Comparison of ENCODE assay signal across 8 mouse cellular contexts in genomic region chr4:46506801-46507610, GRCm38 (mm10). TPM values are rescaled to one million over a fixed set of nuclear protein-coding genes. Genes with fewer than 3 reads are reported as not detected.
DNase-seq lines count a peak whose midpoint lies in the region; ATAC-seq lines count a peak whose summit lies in the region.

No protein-coding gene starts in this region.

- H3K27me3 ChIP-seq in embryonic facial prominence, embryonic 10.5 days (replicated peaks; ENCODE audit: low read depth, poor library complexity, severe bottlenecking), result peaks cover 33% of the 10 kb centered on the region
- H3K27me3 ChIP-seq in intestine, embryonic 16.5 days (replicated peaks; ENCODE audit: control insufficient read depth, insufficient read depth, low read length), result 0 out of 2 replicates have a peak, but pooled peaks cover 3% of the 10 kb centered on the region
- H3K27me3 ChIP-seq in midbrain, embryonic 11.5 days (ENCODE audit: control insufficient read depth, insufficient read depth, low read length), result peaks cover 15% of the 10 kb centered on the region

- peak overlapping the region; percentile 35; the same call in 1 of the 2 replicates for H3K27ac ChIP-seq in embryonic facial prominence, embryonic 10.5 days (replicated peaks)
- peak overlapping the region; percentile 51 for H3K27ac ChIP-seq in intestine, embryonic 16.5 days (ENCODE audit: low read length)
- no peak overlapping the region; the same call in 1 of the 2 replicates for H3K27ac ChIP-seq in midbrain, embryonic 11.5 days (ENCODE audit: low read depth, low read length)

- no peaks in the 10 kb centered on the region for H3K9me3 ChIP-seq in embryonic facial prominence, embryonic 10.5 days
- no peaks in the 10 kb centered on the region for H3K9me3 ChIP-seq in intestine, embryonic 16.5 days (ENCODE audit: control insufficient read depth, low read length)
- H3K9me3 ChIP-seq in midbrain, embryonic 11.5 days (ENCODE audit: control insufficient read depth, low read length), result no peaks in the 10 kb centered on the region

- peaks cover 17% of the 10 kb centered on the region for H3K4me1 ChIP-seq in embryonic facial prominence, embryonic 10.5 days
- H3K4me1 ChIP-seq in intestine, embryonic 16.5 days (ENCODE audit: control insufficient read depth, insufficient read depth, low read length), result peaks cover 11% of the 10 kb centered on the region
- no peaks in the 10 kb centered on the region; the same call in 1 of the 2 replicates for H3K4me1 ChIP-seq in midbrain, embryonic 11.5 days (ENCODE audit: control insufficient read depth, insufficient read depth, low read length)

- peak; percentile 99 for DNase-seq in adrenal gland, postnatal 14 days
- DNase-seq in embryonic facial prominence, embryonic 10.5 days (ENCODE audit: low spot score), result peak; percentile 97
- peak; percentile 94 to 96 for DNase-seq in gastrocnemius, postnatal 4 days (ENCODE audit: low spot score in 2 of 2)
- peak; percentile 93 to 94 for DNase-seq in left cerebral cortex, postnatal 36 days (ENCODE audit: low spot score in 2 of 2)
- peak; percentile 99 for DNase-seq in midbrain, embryonic 11.5 days (ENCODE audit: low spot score, missing footprints)
- DNase-seq in right cerebral cortex, postnatal 4 days, result peak; percentile 89
- DNase-seq in yolk sac, embryonic 10.5 days (ENCODE audit: low spot score), result peak; percentile 96

- peak overlapping the region; percentile 98 for H3K4me2 ChIP-seq in intestine, embryonic 16.5 days (ENCODE audit: low read depth, low read length)
- H3K4me2 ChIP-seq in midbrain, embryonic 11.5 days, result peak overlapping the region; percentile 79

- intact Hi-C loops in left cerebral cortex, postnatal 36 days (cut with DNase I), result loop anchor here (5.0 kb wide), 1 partner anchor 150 kb away; no protein-coding TSS in a partner anchor

- H3K36me3 ChIP-seq in embryonic facial prominence, embryonic 10.5 days (replicated peaks), result peaks cover 27% of the 10 kb centered on the region
- H3K36me3 ChIP-seq in intestine, embryonic 16.5 days (ENCODE audit: control insufficient read depth, insufficient read depth, low read length), result 0 out of 2 replicates have a peak, but pooled peaks cover 11% of the 10 kb centered on the region
- 0 out of 2 replicates have a peak, but pooled peaks cover 2% of the 10 kb centered on the region for H3K36me3 ChIP-seq in midbrain, embryonic 11.5 days (ENCODE audit: control insufficient read depth, insufficient read depth, low read length)

- peak overlapping the region; percentile 71 for H3K4me3 ChIP-seq in embryonic facial prominence, embryonic 10.5 days
- H3K4me3 ChIP-seq in intestine, embryonic 16.5 days (ENCODE audit: low read length), result peak overlapping the region; percentile 71
- H3K4me3 ChIP-seq in midbrain, embryonic 11.5 days (ENCODE audit: low read depth, low read length), result peak overlapping the region; percentile 45

- peak; percentile 96 for ATAC-seq in intestine, embryonic 16.5 days
- ATAC-seq in midbrain, embryonic 11.5 days (ENCODE audit: low FRiP score), result peak; percentile 99

- under 1% methylated on average over 94 of the region's 94 CpGs for WGBS in embryonic facial prominence, embryonic 10.5 days
- under 1% methylated on average over 89 of the region's 94 CpGs for WGBS in intestine, embryonic 16.5 days
- under 1% methylated on average over 93 of the region's 94 CpGs for WGBS in midbrain, embryonic 11.5 days

- H3K9ac ChIP-seq in intestine, embryonic 16.5 days (ENCODE audit: low read depth, low read length), result peak overlapping the region; percentile 76
- H3K9ac ChIP-seq in midbrain, embryonic 11.5 days (ENCODE audit: low read length), result peak overlapping the region; percentile 51; the same call in 1 of the 2 replicates

RNA-seq across cellular contexts. Expression of gene Nans, which starts 18.0 kb away (rescaled TPM):
- total RNA-seq in adrenal gland, postnatal 14 days (2021), result 31.5 and 43.4 TPM in 2 replicates
- polyA plus RNA-seq in embryonic facial prominence, embryonic 10.5 days (2016; fragmentation: Nextera tagmentation; extraction: Ambion mirVana), result 86.7 and 88.8 TPM in 2 replicates
- 10 to 100 TPM; 54.0 to 60.9 TPM for total RNA-seq in gastrocnemius, postnatal 4 days (2021)
- polyA plus RNA-seq in intestine, embryonic 16.5 days (2015; fragmentation: Nextera tagmentation; extraction: Ambion mirVana), result 112 and 120 TPM in 2 replicates
- 10 to 100 TPM; 16.6 to 17.6 TPM for total RNA-seq in left cerebral cortex, postnatal 36 days (2021)
- polyA plus RNA-seq in midbrain, embryonic 11.5 days (2014; fragmentation: Nextera tagmentation; extraction: Ambion mirVana), result 76.0 and 76.5 TPM in 2 replicates

RNA-seq across cellular contexts. Expression of gene Trim14, which starts 28.9 kb away (rescaled TPM):
- 7.7 and 8.0 TPM in 2 replicates for total RNA-seq in adrenal gland, postnatal 14 days (2021)
- polyA plus RNA-seq in embryonic facial prominence, embryonic 10.5 days (2016; fragmentation: Nextera tagmentation; extraction: Ambion mirVana), result 0.59 and 0.64 TPM in 2 replicates
- total RNA-seq in gastrocnemius, postnatal 4 days (2021), result 1 to 10 TPM; 1.5 to 3.1 TPM
- polyA plus RNA-seq in intestine, embryonic 16.5 days (2015; fragmentation: Nextera tagmentation; extraction: Ambion mirVana), result 14.8 and 15.2 TPM in 2 replicates
- 1 to 10 TPM; 1.2 to 1.3 TPM for total RNA-seq in left cerebral cortex, postnatal 36 days (2021)
- polyA plus RNA-seq in midbrain, embryonic 11.5 days (2014; fragmentation: Nextera tagmentation; extraction: Ambion mirVana), result 0.46 and 0.99 TPM in 2 replicates

RNA-seq across cellular contexts. Expression of gene Anp32b, which starts 56.3 kb away (rescaled TPM):
- total RNA-seq in adrenal gland, postnatal 14 days (2021), result 156 and 162 TPM in 2 replicates
- 427 and 431 TPM in 2 replicates for polyA plus RNA-seq in embryonic facial prominence, embryonic 10.5 days (2016; fragmentation: Nextera tagmentation; extraction: Ambion mirVana)
- total RNA-seq in gastrocnemius, postnatal 4 days (2021), result 100 to 1,000 TPM; 121 to 131 TPM
- polyA plus RNA-seq in intestine, embryonic 16.5 days (2015; fragmentation: Nextera tagmentation; extraction: Ambion mirVana), result 185 and 206 TPM in 2 replicates
- total RNA-seq in left cerebral cortex, postnatal 36 days (2021), result 10 to 100 TPM; 38.3 to 47.4 TPM
- 285 and 311 TPM in 2 replicates for polyA plus RNA-seq in midbrain, embryonic 11.5 days (2014; fragmentation: Nextera tagmentation; extraction: Ambion mirVana)
